Mouse (Mus musculus): ENCODE data around the gene Cyp26b1. TPM values are rescaled to one million over a fixed set of nuclear protein-coding genes. Genes with fewer than 3 reads are reported as not detected.

The Cyp26b1 gene
- total and polyA plus RNA-seq, 3 experiments, result not detected

- Histone ChIP-seq H3K27ac (ENCODE audit: insufficient read depth, low read depth) (no peak overlapping the region), H3K4me2 (ENCODE audit: insufficient read depth, low read depth, poor library complexity, severe bottlenecking) (no peak overlapping the region), H3K4me3 (replicated peaks in 1 of 3; ENCODE audit: low read depth in 2 of 3, low read length in 2 of 3, poor library complexity in 1 of 3) (no peak overlapping the region), H3K4me1 (ENCODE audit: control insufficient read depth in 1 of 2, insufficient read depth in 2 of 2) (no peaks in the 10 kb centered on the region), H3K79me2 (replicated peaks; ENCODE audit: control insufficient read depth, extremely low read depth, insufficient read depth, poor library complexity, severe bottlenecking) (no peaks in the 10 kb centered on the region), H3K9me3 (replicated peaks; ENCODE audit: low read length) (no peaks in the 10 kb centered on the region), H3K36me3 (replicated peaks in 1 of 2; ENCODE audit: control insufficient read depth in 1 of 2, insufficient read depth in 1 of 2, low read length in 1 of 2) (no peaks in the 10 kb centered on the region), H3K9ac (ENCODE audit: insufficient read depth, low read depth) (no peak overlapping the region), H3K27me3 (replicated peaks) (no peaks in the 10 kb centered on the region)
- DNase-seq (ENCODE audit: extremely low read depth), result no peak
- dilution Hi-C loops (cut with MboI; ENCODE audit: extremely low pct_ligation_motif_present, extremely low pct_unique_long_range_greater_than_20kb, low sequenced_read_pairs) (no loop called here), in situ Hi-C loops (cut with MboI; ENCODE audit: low pct_ligation_motif_present, low pct_unique_long_range_greater_than_20kb, low sequenced_read_pairs) (no loop called here)
- TF ChIP-seq POLR2AphosphoS2 (IDR thresholded peaks at IDR 0.05; ENCODE audit: low read depth, low read length) (no peak), POLR2A (IDR thresholded peaks at IDR 0.05; ENCODE audit: low read depth, low read length) (no peak), MYC (IDR thresholded peaks at IDR 0.05; ENCODE audit: low read depth, low read length) (no peak), RAD21 (IDR thresholded peaks at IDR 0.05; ENCODE audit: low read depth, low read length) (no peak), PAX5 (IDR thresholded peaks at IDR 0.05; ENCODE audit: low read length) (no peak), JUN (IDR thresholded peaks at IDR 0.05; ENCODE audit: insufficient read depth, low read depth, low read length) (no peak), NRF1 (IDR thresholded peaks at IDR 0.05; ENCODE audit: low read depth, low read length) (no peak), SMC3 (IDR thresholded peaks at IDR 0.05; ENCODE audit: low read depth, low read length) (no peak), RCOR1 (conservative IDR thresholded peaks at IDR 0.05; ENCODE audit: low read depth, low read length) (no peak), MEF2A (IDR thresholded peaks at IDR 0.05; ENCODE audit: borderline replicate concordance, low read depth, low read length) (no peak)
Measured at GRCm38 (mm10) chr6:84630276-84630675, 36.6 kb upstream of the Cyp26b1 start.

GRCm38 (mm10) chr6:84628831-84629230 is 35.1 kb upstream of the Cyp26b1 start:
- Histone ChIP-seq H3K27ac (ENCODE audit: insufficient read depth, low read depth) (no peak overlapping the region), H3K79me2 (replicated peaks; ENCODE audit: control insufficient read depth, extremely low read depth, insufficient read depth, poor library complexity, severe bottlenecking) (no peaks in the 10 kb centered on the region), H3K36me3 (replicated peaks in 1 of 2; ENCODE audit: control insufficient read depth in 1 of 2, insufficient read depth in 1 of 2, low read length in 1 of 2) (no peaks in the 10 kb centered on the region), H3K9ac (ENCODE audit: insufficient read depth, low read depth) (no peak overlapping the region), H3K4me2 (ENCODE audit: insufficient read depth, low read depth, poor library complexity, severe bottlenecking) (no peak overlapping the region), H3K27me3 (replicated peaks) (no peaks in the 10 kb centered on the region), H3K4me1 (ENCODE audit: control insufficient read depth in 1 of 2, insufficient read depth in 2 of 2) (no peaks in the 10 kb centered on the region), H3K4me3 (replicated peaks in 1 of 3; ENCODE audit: low read depth in 2 of 3, low read length in 2 of 3, poor library complexity in 1 of 3) (no peak overlapping the region), H3K9me3 (replicated peaks; ENCODE audit: low read length) (no peaks in the 10 kb centered on the region)
- TF ChIP-seq USF2 (conservative IDR thresholded peaks at IDR 0.05; ENCODE audit: low read depth, low read length) (no peak), MXI1 (IDR thresholded peaks at IDR 0.05; ENCODE audit: low read depth, low read length) (no peak), BHLHE40 (IDR thresholded peaks at IDR 0.05; ENCODE audit: low read depth, low read length) (no peak), MAX (IDR thresholded peaks at IDR 0.05; ENCODE audit: low read length) (no peak), JUN (IDR thresholded peaks at IDR 0.05; ENCODE audit: insufficient read depth, low read depth, low read length) (no peak), USF1 (IDR thresholded peaks at IDR 0.05; ENCODE audit: low read depth, low read length) (no peak), CHD1 (IDR thresholded peaks at IDR 0.05; ENCODE audit: low read depth, low read length) (no peak), CTCF (conservative IDR thresholded peaks at IDR 0.05 in 1 of 2, IDR thresholded peaks at IDR 0.05 in 1 of 2; ENCODE audit: low read depth in 2 of 2, low read length in 2 of 2) (no peak), SMC3 (IDR thresholded peaks at IDR 0.05; ENCODE audit: low read depth, low read length) (no peak), RCOR1 (conservative IDR thresholded peaks at IDR 0.05; ENCODE audit: low read depth, low read length) (no peak), KAT2A (IDR thresholded peaks at IDR 0.05; ENCODE audit: insufficient replicate concordance, low read length) (no peak), JUND (conservative IDR thresholded peaks at IDR 0.05; ENCODE audit: low read depth, low read length) (no peak), CHD2 (IDR thresholded peaks at IDR 0.05; ENCODE audit: low read length) (no peak), ZMIZ1 (IDR thresholded peaks at IDR 0.05; ENCODE audit: low read depth, low read length) (no peak), MAFK (IDR thresholded peaks at IDR 0.05; ENCODE audit: insufficient replicate concordance, low read length) (no peak), NRF1 (IDR thresholded peaks at IDR 0.05; ENCODE audit: low read depth, low read length) (no peak), RAD21 (IDR thresholded peaks at IDR 0.05; ENCODE audit: low read depth, low read length) (no peak), ETS1 (conservative IDR thresholded peaks at IDR 0.05; ENCODE audit: low read depth, low read length) (no peak), ZKSCAN1 (IDR thresholded peaks at IDR 0.05; ENCODE audit: borderline replicate concordance, low read depth, low read length) (no peak), TBP (conservative IDR thresholded peaks at IDR 0.05; ENCODE audit: low read depth, low read length) (no peak)
- in situ Hi-C loops (cut with MboI; ENCODE audit: low pct_ligation_motif_present, low pct_unique_long_range_greater_than_20kb, low sequenced_read_pairs) (no loop called here), dilution Hi-C loops (cut with MboI; ENCODE audit: extremely low pct_ligation_motif_present, extremely low pct_unique_long_range_greater_than_20kb, low sequenced_read_pairs) (no loop called here)
- no peak for DNase-seq (ENCODE audit: extremely low read depth)
